Mouse (Mus musculus): ENCODE results near the gene Cenpl. TPM values are rescaled to one million over a fixed set of nuclear protein-coding genes. Genes with fewer than 3 reads are reported as not detected.

Gene Cenpl
- polyA plus RNA-seq, 1 experiment from 2014 or later: 9.1 TPM

- Histone ChIP-seq H3K27me3 (replicated peaks) (no peaks in the 10 kb centered on the region; the same call in 1 of the 2 replicates), H3K27ac (replicated peaks) (peak within 1 kb of the TSS; percentile 83), H3K4me3 (replicated peaks) (peak within 1 kb of the TSS; percentile 89), H3K9me3 (replicated peaks) (no peaks in the 10 kb centered on the region), H3K9ac (replicated peaks) (peak within 1 kb of the TSS; percentile 93), H3K36me3 (no peaks in the 10 kb centered on the region), H3K4me1 (peaks cover 23% of the 10 kb centered on the region), H3K4me2 (peak within 1 kb of the TSS; percentile 67)
- peak; percentile 97 for ATAC-seq (ENCODE audit: low FRiP score)
- 2% methylated on average over 41 of the region's 41 CpGs for WGBS
These were observed 60.5 kb downstream of the Cenpl start, which contains the start of gene Klhl20 for GRCm38 (mm10) chr1:161130726-161131664. TSS of gene Klhl20 (minus strand) at chr1:161131511.

Other genes starting within 250 kb of the Cenpl start
- 6.1 and 7.3 TPM in 2 replicates for gene Rc3h1, start 164.3 kb upstream of the Cenpl start, polyA plus RNA-seq (2015; fragmentation: Nextera tagmentation; extraction: Ambion mirVana)
- 3.4 TPM in 2 replicates for gene Serpinc1, start 92.1 kb upstream of the Cenpl start, polyA plus RNA-seq (2015; fragmentation: Nextera tagmentation; extraction: Ambion mirVana)
- gene Zbtb37, start 35.9 kb upstream of the Cenpl start, polyA plus RNA-seq (2015; fragmentation: Nextera tagmentation; extraction: Ambion mirVana): 9.0 and 13.0 TPM in 2 replicates
- 23.2 and 30.0 TPM in 2 replicates for gene Dars2, start 55 bp upstream of the Cenpl start, polyA plus RNA-seq (2015; fragmentation: Nextera tagmentation; extraction: Ambion mirVana)
- 18.7 and 20.6 TPM in 2 replicates for gene Klhl20, start 60.8 kb downstream of the Cenpl start, polyA plus RNA-seq (2015; fragmentation: Nextera tagmentation; extraction: Ambion mirVana)
- 20.8 and 24.4 TPM in 2 replicates for gene Ankrd45, start 72.0 kb downstream of the Cenpl start, polyA plus RNA-seq (2015; fragmentation: Nextera tagmentation; extraction: Ambion mirVana)
- 1.0 and 1.2 TPM in 2 replicates for gene Tex50, start 88.6 kb downstream of the Cenpl start, polyA plus RNA-seq (2015; fragmentation: Nextera tagmentation; extraction: Ambion mirVana)
- gene Prdx6, start 180.5 kb downstream of the Cenpl start, polyA plus RNA-seq (2015; fragmentation: Nextera tagmentation; extraction: Ambion mirVana): 168 and 232 TPM in 2 replicates